Mouse (Mus musculus) kidney, postnatal 0 days (tissue): Measurements from ENCODE around the gene Runx3. TPM values are rescaled to one million over a fixed set of nuclear protein-coding genes. Genes with fewer than 3 reads are reported as not detected.

ENCODE experiments used
- ATAC-seq: fragments of 200-750 bp; cut with Nextera tagmentation; replicated peaks from 2 replicates; pipeline ENCODE4 v1.8.0; 2017; ENCODE audit warnings: low read depth, moderate number of reproducible peaks, moderate TSS enrichment, moderate library complexity; ENCODE audit not compliant: low FRiP score
- DNase-seq: peaks from one replicate; pipeline ENCODE4 v3.0.0-alpha.2; 2016; ENCODE audit warnings: low spot score
- H3K27ac ChIP-seq: fragments of 300-500 bp; sonication (generic); 2 replicates; pipeline ENCODE4 v1.5.1; 2014; ENCODE audit warnings: mild to moderate bottlenecking
- H3K27me3 ChIP-seq: fragments of 300-500 bp; sonication (generic); 2 replicates; pipeline ENCODE4 v1.6.1; 2014; ENCODE audit warnings: low read length, mixed read lengths; ENCODE audit not compliant: insufficient read depth
- H3K36me3 ChIP-seq: fragments of 300-500 bp; sonication (generic); 2 replicates; pipeline ENCODE4 v1.6.1; 2014; ENCODE audit warnings: low read length, mixed read lengths; ENCODE audit not compliant: insufficient read depth
- H3K4me1 ChIP-seq: fragments of 300-500 bp; sonication (generic); replicated peaks from 2 replicates; pipeline ENCODE4 v1.6.1; 2014; ENCODE audit warnings: antibody characterized with exemption, low read length, mixed read lengths; ENCODE audit not compliant: insufficient read depth
- H3K4me2 ChIP-seq: fragments of 300-500 bp; sonication (generic); 2 replicates; pipeline ENCODE4 v1.6.1; 2014; ENCODE audit warnings: mild to moderate bottlenecking, low read length, moderate library complexity, mixed read lengths
- H3K4me3 ChIP-seq: fragments of 300-500 bp; sonication (generic); replicated peaks from 2 replicates; pipeline ENCODE4 v1.5.1; 2014; ENCODE audit warnings: low read depth, low read length
- H3K9ac ChIP-seq: fragments of 300-500 bp; sonication (generic); 2 replicates; pipeline ENCODE4 v1.6.1; 2014; ENCODE audit warnings: low read depth, low read length
- H3K9me3 ChIP-seq: fragments of 300-500 bp; sonication (generic); replicated peaks from 2 replicates; pipeline ENCODE4 v1.6.1; 2016; ENCODE audit warnings: low read length, inconsistent platforms, mixed read lengths
- CTCF ChIP-seq: IDR thresholded peaks from 2 replicates; pipeline ENCODE4 v1.5.1; 2016; ENCODE audit warnings: antibody characterized with exemption, low read depth, mild to moderate bottlenecking, moderate library complexity
- WGBS: fragments of 180-500 bp; shearing (Covaris S2); extraction: QIAGEN DNeasy Blood & Tissue Kit; methylation state at CpG from one replicate; pipeline ENCODE4 v1.1.7; 2014; 5-methylcytosine and 5-hydroxymethylcytosine counted together
- polyA plus RNA-seq: library from polyadenylated mRNA; unstranded; fragments of >200 nt; fragmentation: Nextera tagmentation; extraction: Ambion mirVana; gene quantifications from 2 replicates; pipeline ENCODE4 v1.2.1, GENCODE M21; 2015

Runx3 gene
- polyA plus RNA-seq = 0.05 TPM in 1 of 2 replicates, not detected in the other

DNA sequence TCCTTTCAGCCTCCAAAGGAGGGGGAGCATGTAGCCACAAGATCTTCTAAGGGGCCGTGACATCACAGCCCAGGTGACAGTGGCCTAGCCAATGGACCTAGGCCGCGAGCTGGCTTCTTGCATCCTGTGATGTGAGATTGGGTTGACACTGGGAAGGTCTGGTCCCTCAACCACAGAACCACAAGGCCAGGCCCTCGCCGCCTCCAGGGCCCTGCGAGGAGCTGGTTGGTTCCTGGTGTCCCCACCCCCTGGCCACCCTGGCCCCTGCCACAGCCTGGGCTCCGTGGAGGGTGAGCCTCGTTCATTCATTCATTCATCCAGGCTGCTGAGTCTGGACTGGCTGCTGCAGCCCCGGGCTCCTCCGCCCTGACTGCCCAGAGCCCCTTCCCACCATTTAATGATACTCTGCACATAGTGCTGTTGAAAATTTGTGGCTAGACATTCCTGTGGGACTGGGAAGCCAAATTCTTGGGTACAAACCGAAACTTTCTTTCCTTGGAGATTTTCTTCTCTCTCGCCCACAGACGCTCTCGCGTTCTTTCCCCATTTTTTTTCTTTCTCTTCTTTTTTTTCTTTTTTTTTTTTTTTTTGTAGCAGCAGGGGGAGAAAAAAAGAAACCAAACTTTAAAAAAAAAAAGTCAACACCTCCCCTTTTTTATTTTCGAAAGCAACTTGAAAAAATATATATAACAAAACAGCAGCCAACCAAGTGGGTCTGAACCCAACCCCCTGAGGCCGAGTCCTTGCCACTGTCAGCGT lies at the start of gene Runx3:
Runx3 (plus strand) TSS at position 311 of the 759 bp plus-strand sequence.
- no peak for TF ChIP-seq CTCF
- ATAC-seq (no peak), DNase-seq (no peak)
- no peak within 1 kb of the TSS for H3K9ac ChIP-seq
- no peak within 1 kb of the TSS for H3K4me2 ChIP-seq
- no peaks in the 10 kb centered on the region for H3K27me3 ChIP-seq
- H3K36me3 ChIP-seq = no peaks in the 10 kb centered on the region
- WGBS = 83% methylated on average over 18 of the region's 18 CpGs
- H3K27ac ChIP-seq = no peak within 1 kb of the TSS
- H3K4me1 ChIP-seq = no peaks in the 10 kb centered on the region
- H3K9me3 ChIP-seq = no peaks in the 10 kb centered on the region
- H3K4me3 ChIP-seq = no peak within 1 kb of the TSS

DNA sequence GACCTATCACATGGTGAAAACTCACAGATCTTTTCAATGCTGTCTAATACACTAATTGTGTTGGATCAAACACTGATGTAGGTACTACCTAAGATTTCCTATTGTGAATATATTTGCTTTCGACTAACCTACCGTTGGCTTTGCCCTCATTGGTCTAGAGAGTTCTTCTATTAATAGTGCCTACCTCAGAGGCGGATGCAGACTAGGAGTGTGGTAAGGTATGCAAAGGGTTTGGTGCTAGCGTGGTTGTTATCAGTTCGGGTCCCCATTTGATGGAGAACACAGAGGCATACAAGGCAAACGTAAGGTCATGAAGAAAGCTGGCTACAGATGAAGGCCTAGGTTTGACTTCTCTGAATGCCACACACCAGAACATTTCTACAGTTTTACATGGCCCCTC lies 47.8 kb upstream of the Runx3 start:
- ATAC-seq (no peak), DNase-seq (no peak)
- Histone ChIP-seq H3K4me3 (no peak overlapping the region), H3K9me3 (no peaks in the 10 kb centered on the region), H3K4me1 (no peaks in the 10 kb centered on the region), H3K27me3 (no peaks in the 10 kb centered on the region), H3K9ac (no peak overlapping the region), H3K36me3 (no peaks in the 10 kb centered on the region), H3K27ac (no peak overlapping the region), H3K4me2 (no peak overlapping the region)
- TF ChIP-seq CTCF = no peak
- 90% methylated on average over 6 of the region's 6 CpGs for WGBS

DNA sequence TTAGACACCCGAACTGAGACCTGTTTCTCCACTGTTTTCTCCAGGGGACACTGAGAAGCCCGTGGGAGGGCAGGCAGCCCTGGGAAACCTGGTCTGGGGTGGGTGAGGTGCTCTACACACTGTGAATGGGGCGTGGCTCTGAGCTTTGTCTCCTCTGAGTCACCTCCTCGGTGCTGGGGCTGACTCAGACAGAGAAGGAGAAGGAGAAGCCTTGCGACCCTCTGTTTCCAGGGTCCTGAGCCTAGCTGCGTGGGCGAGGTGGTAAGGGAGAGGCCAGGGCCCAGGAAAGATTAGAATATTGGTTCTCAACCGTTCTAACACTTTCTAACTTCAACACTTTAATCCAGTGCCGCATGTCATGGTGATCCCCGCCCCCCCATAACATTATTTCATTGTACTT lies 46.9 kb upstream of the Runx3 start:
- Histone ChIP-seq H3K9ac (no peak overlapping the region), H3K4me2 (no peak overlapping the region), H3K36me3 (no peaks in the 10 kb centered on the region), H3K27ac (no peak overlapping the region), H3K4me1 (no peaks in the 10 kb centered on the region), H3K27me3 (no peaks in the 10 kb centered on the region), H3K9me3 (no peaks in the 10 kb centered on the region), H3K4me3 (no peak overlapping the region)
- ATAC-seq (no peak), DNase-seq (no peak)
- WGBS = 58% methylated on average over 10 of the region's 10 CpGs
- no peak for TF ChIP-seq CTCF

DNA sequence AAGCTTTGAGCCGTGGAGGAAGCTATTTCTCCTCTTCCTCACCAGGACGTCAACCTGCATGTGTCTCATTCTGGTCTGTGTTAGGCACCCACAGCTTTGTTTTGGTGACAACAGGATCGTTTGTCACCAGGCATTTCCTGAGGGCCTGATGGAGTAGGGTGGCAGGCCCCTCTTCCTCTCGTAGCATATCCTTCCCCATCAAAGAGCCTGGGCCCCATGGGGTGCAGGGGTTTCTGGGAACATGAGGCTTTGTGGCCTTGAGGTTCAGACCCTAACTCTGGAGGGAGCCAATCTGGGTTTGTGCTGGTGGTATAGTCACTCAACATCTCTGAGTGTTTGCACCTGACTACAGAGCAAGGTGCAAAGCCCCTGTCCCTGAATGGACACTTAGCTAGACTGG lies 45.8 kb upstream of the Runx3 start:
- 64% methylated on average over 4 of the region's 4 CpGs for WGBS

DNA sequence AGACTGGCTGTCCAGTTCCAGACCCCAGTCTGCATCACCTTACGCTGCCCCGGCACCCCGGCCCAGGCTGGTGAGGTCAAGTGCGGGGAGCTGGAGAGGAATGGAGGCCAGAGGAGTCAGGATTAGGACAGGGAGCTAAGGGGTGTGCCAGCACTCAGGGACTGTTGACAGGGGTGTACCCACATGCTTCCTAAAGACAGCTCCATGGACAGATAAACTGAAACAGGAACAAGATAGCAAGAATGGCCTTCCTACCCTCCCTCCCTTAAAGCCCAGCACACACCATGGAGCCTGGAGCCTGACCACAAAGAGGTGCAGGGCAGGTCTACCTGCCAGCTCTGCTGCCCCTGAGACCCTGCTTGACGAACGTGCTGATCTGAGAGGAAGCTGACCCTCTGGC lies 45.1 kb upstream of the Runx3 start:
- no peaks in the 10 kb centered on the region for H3K4me1 ChIP-seq
- ATAC-seq (no peak), DNase-seq (no peak)
- no peak for TF ChIP-seq CTCF
- 78% methylated on average over 6 of the region's 6 CpGs for WGBS
- no peak overlapping the region for H3K4me3 ChIP-seq
- H3K36me3 ChIP-seq = no peaks in the 10 kb centered on the region
- no peak overlapping the region for H3K27ac ChIP-seq
- H3K4me2 ChIP-seq = no peak overlapping the region
- H3K27me3 ChIP-seq = no peaks in the 10 kb centered on the region
- no peaks in the 10 kb centered on the region for H3K9me3 ChIP-seq
- no peak overlapping the region for H3K9ac ChIP-seq

More for the DNA sequence above, 45.8 kb upstream of the Runx3 start:
- ATAC-seq (no peak), DNase-seq (no peak)
- Histone ChIP-seq H3K27ac (no peak overlapping the region), H3K36me3 (no peaks in the 10 kb centered on the region), H3K9me3 (no peaks in the 10 kb centered on the region), H3K4me1 (no peaks in the 10 kb centered on the region), H3K27me3 (no peaks in the 10 kb centered on the region), H3K9ac (no peak overlapping the region), H3K4me3 (no peak overlapping the region), H3K4me2 (no peak overlapping the region)
- no peak for TF ChIP-seq CTCF

DNA sequence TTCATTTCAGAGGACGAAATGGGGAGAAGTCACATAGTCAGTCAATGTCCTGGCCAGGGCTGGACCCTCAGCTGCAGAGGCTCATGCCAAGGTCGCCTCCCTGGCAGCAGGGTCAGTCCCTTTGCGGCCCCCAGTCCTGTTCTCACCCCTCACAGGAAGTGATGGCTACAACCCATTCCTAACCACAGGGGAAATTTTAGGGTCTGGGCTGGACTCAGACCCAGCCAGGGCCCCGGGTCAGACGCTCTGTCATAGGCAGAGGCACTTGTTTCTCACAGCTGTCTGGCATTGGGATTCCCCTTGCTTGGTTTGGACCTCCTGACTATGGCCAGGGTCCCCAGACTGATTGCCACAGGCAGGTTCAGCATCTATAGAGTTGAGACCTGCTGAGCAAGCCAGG lies 43.8 kb upstream of the Runx3 start:
- Histone ChIP-seq H3K36me3 (no peaks in the 10 kb centered on the region), H3K4me3 (no peak overlapping the region), H3K27me3 (no peaks in the 10 kb centered on the region), H3K4me2 (no peak overlapping the region), H3K27ac (no peak overlapping the region), H3K9ac (no peak overlapping the region), H3K9me3 (no peaks in the 10 kb centered on the region), H3K4me1 (no peaks in the 10 kb centered on the region)
- no peak for ATAC-seq
- no peak for TF ChIP-seq CTCF
- 86% methylated on average over 5 of the region's 5 CpGs for WGBS
- no peak for DNase-seq

DNA sequence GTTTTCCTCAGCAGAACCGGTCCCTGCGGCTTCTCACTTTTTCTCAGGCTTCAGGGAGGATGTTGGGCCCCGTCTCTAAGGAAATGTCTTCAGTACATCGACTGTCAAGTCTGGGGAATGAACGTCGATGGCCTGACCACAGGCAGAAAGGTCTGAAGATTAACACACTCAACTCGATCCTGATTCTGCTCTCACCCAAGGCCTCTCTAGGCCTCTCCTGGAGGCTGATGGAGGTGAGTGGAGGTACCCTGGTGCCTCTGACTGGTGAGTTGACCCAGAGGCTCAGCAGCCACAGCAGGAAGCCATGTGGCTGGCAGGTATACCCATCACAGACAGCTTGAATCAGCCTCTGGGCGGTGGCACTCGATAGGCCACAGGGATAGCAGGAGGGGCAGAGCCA lies 43.3 kb upstream of the Runx3 start:
- H3K27me3 ChIP-seq = no peaks in the 10 kb centered on the region
- WGBS = 74% methylated on average over 9 of the region's 9 CpGs
- no peak for TF ChIP-seq CTCF
- no peak overlapping the region for H3K9ac ChIP-seq
- ATAC-seq = no peak
- H3K36me3 ChIP-seq = no peaks in the 10 kb centered on the region
- no peaks in the 10 kb centered on the region for H3K9me3 ChIP-seq
- H3K4me1 ChIP-seq = no peaks in the 10 kb centered on the region
- DNase-seq = no peak
- no peak overlapping the region for H3K27ac ChIP-seq
- H3K4me3 ChIP-seq = no peak overlapping the region
- H3K4me2 ChIP-seq = no peak overlapping the region
